Mouse (Mus musculus) embryonic facial prominence, embryonic 14.5 days (tissue): Measurements from ENCODE around the gene Taar7e. TPM values are rescaled to one million over a fixed set of nuclear protein-coding genes. Genes with fewer than 3 reads are reported as not detected.

Source experiments
- polyA plus RNA-seq: library from polyadenylated mRNA; unstranded; fragments of >200 nt; fragmentation: Nextera tagmentation; extraction: Ambion mirVana; gene quantifications from 2 replicates; pipeline ENCODE4 v1.2.1, GENCODE M21; 2014

The Taar7e gene
- polyA plus RNA-seq, 1 experiment from 2014 or later = not detected

Other genes starting within 250 kb of the Taar7e start
- 18.5 and 18.8 TPM in 2 replicates for gene Slc18b1, start 240.6 kb upstream of the Taar7e start, polyA plus RNA-seq
- 0.13 and 0.14 TPM in 2 replicates for gene Vnn3, start 186.2 kb upstream of the Taar7e start, polyA plus RNA-seq
- 1.1 and 1.2 TPM in 2 replicates for gene Vnn1, start 142.9 kb upstream of the Taar7e start, polyA plus RNA-seq
- gene Taar1, start 117.3 kb upstream of the Taar7e start, polyA plus RNA-seq = not detected in 2 replicates
- gene Taar2, start 99.0 kb upstream of the Taar7e start, polyA plus RNA-seq = 0.21 TPM in 1 of 2 replicates, not detected in the other
- not detected in 2 replicates for gene Taar3, start 88.1 kb upstream of the Taar7e start, polyA plus RNA-seq
- not detected in 2 replicates for gene Taar4, start 77.1 kb upstream of the Taar7e start, polyA plus RNA-seq
- gene Taar5, start 66.9 kb upstream of the Taar7e start, polyA plus RNA-seq = not detected in 2 replicates
- gene Taar6, start 52.0 kb upstream of the Taar7e start, polyA plus RNA-seq = not detected in 2 replicates
- gene Taar7a, start 44.1 kb upstream of the Taar7e start, polyA plus RNA-seq = not detected in 2 replicates
- not detected in 2 replicates for gene Taar7b, start 37.7 kb upstream of the Taar7e start, polyA plus RNA-seq
- gene Taar7d, start 10.4 kb upstream of the Taar7e start, polyA plus RNA-seq = not detected in 2 replicates
- not detected in 2 replicates for gene Taar7f, start 11.9 kb downstream of the Taar7e start, polyA plus RNA-seq
- gene Taar8a, start 38.9 kb downstream of the Taar7e start, polyA plus RNA-seq = not detected in 2 replicates
- not detected in 2 replicates for gene Taar8b, start 54.7 kb downstream of the Taar7e start, polyA plus RNA-seq
- not detected in 2 replicates for gene Taar8c, start 64.3 kb downstream of the Taar7e start, polyA plus RNA-seq
- gene Taar9, start 71.9 kb downstream of the Taar7e start, polyA plus RNA-seq = not detected in 2 replicates
- 86.9 and 93.9 TPM in 2 replicates for gene Stx7, start 111.7 kb downstream of the Taar7e start, polyA plus RNA-seq
- 19.8 and 21.7 TPM in 2 replicates for gene Moxd1, start 185.9 kb downstream of the Taar7e start, polyA plus RNA-seq